Mouse (Mus musculus) forebrain, postnatal 0 days (tissue): Measurements from ENCODE around the gene Prrc2b. TPM values are rescaled to one million over a fixed set of nuclear protein-coding genes. Genes with fewer than 3 reads are reported as not detected.

ENCODE experiments used
- ATAC-seq: fragments of 200-750 bp; cut with Nextera tagmentation; 2 replicates; pipeline ENCODE4 v1.8.0; 2017; ENCODE audit warnings: mild to moderate bottlenecking, moderate library complexity
- DNase-seq: peaks from one replicate; pipeline ENCODE4 v3.0.0-alpha.2; 2015
- H3K27ac ChIP-seq: fragments of 300-500 bp; sonication (generic); 2 replicates; pipeline ENCODE4 v1.5.1; 2014; ENCODE audit warnings: low read depth, mild to moderate bottlenecking, antibody characterized with exemption, low read length, moderate library complexity, mixed read lengths
- H3K27me3 ChIP-seq: fragments of 300-500 bp; sonication (generic); 2 replicates; pipeline ENCODE4 v1.6.1; 2014; ENCODE audit warnings: mild to moderate bottlenecking, low read length, mixed read lengths; ENCODE audit not compliant: insufficient read depth
- H3K36me3 ChIP-seq: fragments of 300-500 bp; sonication (generic); 2 replicates; pipeline ENCODE4 v1.6.1; 2014; ENCODE audit warnings: mild to moderate bottlenecking, moderate library complexity; ENCODE audit not compliant: insufficient read depth
- H3K4me1 ChIP-seq: fragments of 300-500 bp; sonication (generic); 2 replicates; pipeline ENCODE4 v1.6.1; 2014; ENCODE audit warnings: antibody characterized with exemption; ENCODE audit not compliant: insufficient read depth
- H3K4me2 ChIP-seq: fragments of 300-500 bp; sonication (generic); 2 replicates; pipeline ENCODE4 v1.6.1; 2014; ENCODE audit warnings: low read depth, mild to moderate bottlenecking, moderate library complexity
- H3K4me3 ChIP-seq: fragments of 300-500 bp; sonication (generic); 2 replicates; pipeline ENCODE4 v1.5.1; 2014; ENCODE audit warnings: low read depth, low read length, mixed read lengths
- H3K9ac ChIP-seq: fragments of 300-500 bp; sonication (generic); 2 replicates; pipeline ENCODE4 v1.6.1; 2014; ENCODE audit warnings: mild to moderate bottlenecking
- H3K9me3 ChIP-seq: fragments of 300-500 bp; sonication (generic); 2 replicates; pipeline ENCODE4 v1.6.1; 2016; ENCODE audit warnings: low read length
- CTCF ChIP-seq: sonication (generic); IDR thresholded peaks from 2 replicates; pipeline ENCODE4 v1.5.1; 2016; ENCODE audit warnings: antibody characterized with exemption, control low read depth, low read depth
- WGBS: fragments of 180-500 bp; shearing (Covaris S2); extraction: QIAGEN DNeasy Blood & Tissue Kit; methylation state at CpG from one replicate; pipeline ENCODE4 v1.1.7; 2014; 5-methylcytosine and 5-hydroxymethylcytosine counted together
- microRNA-seq, 2 experiments: library from miRNA; unstranded; fragments of <30 nt; microRNA quantifications; one replicate each; pipeline ENCODE4; 2016
- polyA plus RNA-seq: library from polyadenylated mRNA; unstranded; fragments of >200 nt; fragmentation: Nextera tagmentation; extraction: Ambion mirVana; gene quantifications from 2 replicates; pipeline ENCODE4 v1.2.1, GENCODE M21; 2015
- total RNA-seq: library from RNA; depleted of rRNA; stranded (reverse); fragments of >200 nt; gene quantifications from 2 replicates; pipeline ENCODE4 v1.2.3, GENCODE M21; 2014; rRNA removed

Gene Prrc2b
- total and polyA plus RNA-seq, 2 experiments from 2014 or later = 60.4 to 131 TPM

- WGBS = 78% methylated on average over 3 of the region's 3 CpGs
- H3K27me3 ChIP-seq = no peaks in the 10 kb centered on the region
- H3K4me3 ChIP-seq = no peak overlapping the region
- no peak overlapping the region for H3K9ac ChIP-seq
- ATAC-seq (no peak), DNase-seq (no peak)
- H3K4me2 ChIP-seq = no peak overlapping the region
- no peaks in the 10 kb centered on the region for H3K4me1 ChIP-seq
- TF ChIP-seq CTCF = no peak
- H3K27ac ChIP-seq = no peak overlapping the region
- H3K36me3 ChIP-seq = peaks cover 34% of the 10 kb centered on the region
- no peaks in the 10 kb centered on the region for H3K9me3 ChIP-seq
Measured at GRCm38 (mm10) chr2:32275823-32276222, 124.9 kb downstream of the Prrc2b start.

GRCm38 (mm10) chr2:32282289-32282688, 131.4 kb downstream of the Prrc2b start:
- Histone ChIP-seq H3K4me3 (no peak overlapping the region), H3K36me3 (peaks cover 56% of the 10 kb centered on the region), H3K4me1 (peaks cover 9% of the 10 kb centered on the region), H3K9me3 (no peaks in the 10 kb centered on the region), H3K27ac (no peak overlapping the region), H3K9ac (no peak overlapping the region), H3K27me3 (no peaks in the 10 kb centered on the region), H3K4me2 (no peak overlapping the region)
- WGBS = 93% methylated on average over 2 of the region's 2 CpGs
- DNase-seq (no peak), ATAC-seq (no peak)
- no peak for TF ChIP-seq CTCF

- no peak overlapping the region for H3K4me3 ChIP-seq
- WGBS = 90% methylated on average over 1 of the region's 1 CpGs
- H3K4me1 ChIP-seq = peaks cover 10% of the 10 kb centered on the region
- no peaks in the 10 kb centered on the region for H3K9me3 ChIP-seq
- DNase-seq = peak; percentile 28
- no peak overlapping the region for H3K4me2 ChIP-seq
- H3K27me3 ChIP-seq = no peaks in the 10 kb centered on the region
- TF ChIP-seq CTCF = peak; percentile 64
- no peak overlapping the region for H3K27ac ChIP-seq
- peaks cover 53% of the 10 kb centered on the region for H3K36me3 ChIP-seq
- no peak for ATAC-seq
- H3K9ac ChIP-seq = no peak overlapping the region
Measured at GRCm38 (mm10) chr2:32282727-32283126, 131.8 kb downstream of the Prrc2b start.

DNA sequence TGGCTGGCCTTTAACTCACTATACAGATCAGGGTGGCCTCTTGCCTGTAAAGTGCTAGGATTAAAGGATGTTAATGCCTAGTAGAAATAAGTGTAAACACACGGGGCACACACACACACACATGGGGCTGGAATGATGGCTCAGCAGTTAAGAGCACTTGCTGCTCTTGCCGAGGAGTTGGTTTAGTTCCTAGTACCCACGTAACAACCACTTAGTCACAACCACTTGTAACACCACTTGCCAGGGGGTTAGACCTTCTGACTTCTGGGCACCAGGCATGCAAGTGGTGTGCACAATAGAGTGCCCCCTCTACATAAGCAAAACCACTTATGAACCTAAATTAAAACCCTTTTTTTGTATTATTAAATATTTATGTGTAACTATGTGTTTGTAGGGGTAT, 133.1 kb downstream of the Prrc2b start:
- Histone ChIP-seq H3K27ac (no peak overlapping the region), H3K4me1 (peaks cover 14% of the 10 kb centered on the region), H3K9me3 (no peaks in the 10 kb centered on the region), H3K36me3 (peaks cover 41% of the 10 kb centered on the region), H3K4me2 (no peak overlapping the region), H3K9ac (no peak overlapping the region), H3K27me3 (no peaks in the 10 kb centered on the region), H3K4me3 (no peak overlapping the region)
- TF ChIP-seq CTCF = no peak
- no peak for DNase-seq
- 93% methylated on average over 3 of the region's 3 CpGs for WGBS
- no peak for ATAC-seq

Small RNAs within 50 kb of the gene (microRNA-seq; reads per million reads assigned to microRNA genes)
- gene Gm27805 = 0 reads per million in 2 experiments

Other genes starting within 250 kb of the Prrc2b start
- gene Aif1l, start 200.9 kb upstream of the Prrc2b start, total RNA-seq = 21.7 and 34.2 TPM in 2 replicates
- 21.2 TPM in 2 replicates for gene Aif1l, start 200.9 kb upstream of the Prrc2b start, polyA plus RNA-seq
- gene Nup214, start 176.6 kb upstream of the Prrc2b start, total RNA-seq = 19.1 and 23.8 TPM in 2 replicates
- gene Nup214, start 176.6 kb upstream of the Prrc2b start, polyA plus RNA-seq = 39.7 and 56.0 TPM in 2 replicates
- 0.38 and 0.62 TPM in 2 replicates for gene Fam78a, start 66.2 kb upstream of the Prrc2b start, total RNA-seq
- gene Fam78a, start 66.2 kb upstream of the Prrc2b start, polyA plus RNA-seq = 0.38 and 0.39 TPM in 2 replicates
- gene Plpp7, start 55.6 kb upstream of the Prrc2b start, total RNA-seq = 21.5 and 28.6 TPM in 2 replicates
- gene Plpp7, start 55.6 kb upstream of the Prrc2b start, polyA plus RNA-seq = 23.4 and 24.0 TPM in 2 replicates
- 34.5 and 38.5 TPM in 2 replicates for gene Pomt1, start 85.5 kb downstream of the Prrc2b start, total RNA-seq
- 16.2 and 19.8 TPM in 2 replicates for gene Pomt1, start 85.5 kb downstream of the Prrc2b start, polyA plus RNA-seq
- gene Uck1, start 109.1 kb downstream of the Prrc2b start, total RNA-seq = 121 and 134 TPM in 2 replicates
- 92.7 and 105 TPM in 2 replicates for gene Uck1, start 109.1 kb downstream of the Prrc2b start, polyA plus RNA-seq
- 62.2 and 64.4 TPM in 2 replicates for gene Golga2, start 136.3 kb downstream of the Prrc2b start, total RNA-seq
- gene Golga2, start 136.3 kb downstream of the Prrc2b start, polyA plus RNA-seq = 16.3 and 22.1 TPM in 2 replicates
- 290 and 323 TPM in 2 replicates for gene Swi5, start 137.0 kb downstream of the Prrc2b start, total RNA-seq
- 407 and 445 TPM in 2 replicates for gene Swi5, start 137.0 kb downstream of the Prrc2b start, polyA plus RNA-seq
- 62.6 and 78.2 TPM in 2 replicates for gene Ciz1, start 201.2 kb downstream of the Prrc2b start, total RNA-seq
- gene Ciz1, start 201.2 kb downstream of the Prrc2b start, polyA plus RNA-seq = 51.5 and 52.9 TPM in 2 replicates
- 76.2 and 106 TPM in 2 replicates for gene Dnm1, start 202.3 kb downstream of the Prrc2b start, total RNA-seq
- gene Dnm1, start 202.3 kb downstream of the Prrc2b start, polyA plus RNA-seq = 47.9 and 71.6 TPM in 2 replicates
- gene 1110008P14Rik, start 230.9 kb downstream of the Prrc2b start, total RNA-seq = 197 and 210 TPM in 2 replicates
- 160 and 186 TPM in 2 replicates for gene 1110008P14Rik, start 230.9 kb downstream of the Prrc2b start, polyA plus RNA-seq
- gene Lcn2, start 237.2 kb downstream of the Prrc2b start, total RNA-seq = 0.54 and 1.2 TPM in 2 replicates
- gene Lcn2, start 237.2 kb downstream of the Prrc2b start, polyA plus RNA-seq = 0.63 and 1.0 TPM in 2 replicates
- 32.1 and 37.5 TPM in 2 replicates for gene Ptges2, start 244.8 kb downstream of the Prrc2b start, total RNA-seq
- gene Ptges2, start 244.8 kb downstream of the Prrc2b start, polyA plus RNA-seq = 54.9 and 58.6 TPM in 2 replicates